Mouse (Mus musculus) telencephalon, adult 2 months (tissue): ENCODE data around the gene Noct.

Experiments
- DNase-seq: peaks from one replicate; pipeline ENCODE4 v3.0.0-alpha.2; 2011; ENCODE audit warnings: low read depth, low spot score

The Noct gene

DNA sequence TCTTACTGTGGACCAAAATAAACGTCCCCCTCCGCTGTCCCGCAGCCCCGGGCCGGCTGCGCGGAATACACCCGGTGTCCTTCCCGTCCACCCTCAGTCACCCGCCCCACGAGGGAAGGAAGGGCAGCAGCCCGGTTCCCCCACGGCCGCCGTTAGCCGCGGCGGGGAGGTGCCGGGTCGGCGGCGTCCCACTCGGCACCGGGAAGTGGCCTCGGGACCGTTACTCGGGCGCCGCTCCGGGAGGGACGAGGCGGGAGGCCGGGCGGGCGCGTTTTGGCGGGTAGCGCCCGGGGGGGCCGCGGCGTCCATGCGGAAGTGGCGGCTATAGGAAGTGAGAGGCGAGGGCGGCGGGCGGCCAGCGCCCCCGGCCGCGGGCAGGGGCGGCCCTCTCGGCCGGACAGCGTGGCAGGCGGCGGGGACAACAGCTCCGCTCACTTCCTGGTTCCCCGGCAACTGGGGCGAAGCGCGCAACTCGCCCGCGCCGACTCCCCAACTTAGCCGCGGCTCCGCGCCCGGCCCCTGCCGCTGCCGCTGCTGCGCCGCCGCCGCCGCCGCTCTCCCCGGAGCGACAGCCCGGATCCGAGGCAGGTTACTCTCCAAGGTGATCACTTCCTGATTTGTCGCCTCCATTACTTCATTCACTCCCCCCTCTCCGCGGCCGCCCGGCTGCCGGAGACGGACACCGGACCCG is 52.3 kb downstream of the Noct start:
- peak; percentile 21 for DNase-seq

DNA sequence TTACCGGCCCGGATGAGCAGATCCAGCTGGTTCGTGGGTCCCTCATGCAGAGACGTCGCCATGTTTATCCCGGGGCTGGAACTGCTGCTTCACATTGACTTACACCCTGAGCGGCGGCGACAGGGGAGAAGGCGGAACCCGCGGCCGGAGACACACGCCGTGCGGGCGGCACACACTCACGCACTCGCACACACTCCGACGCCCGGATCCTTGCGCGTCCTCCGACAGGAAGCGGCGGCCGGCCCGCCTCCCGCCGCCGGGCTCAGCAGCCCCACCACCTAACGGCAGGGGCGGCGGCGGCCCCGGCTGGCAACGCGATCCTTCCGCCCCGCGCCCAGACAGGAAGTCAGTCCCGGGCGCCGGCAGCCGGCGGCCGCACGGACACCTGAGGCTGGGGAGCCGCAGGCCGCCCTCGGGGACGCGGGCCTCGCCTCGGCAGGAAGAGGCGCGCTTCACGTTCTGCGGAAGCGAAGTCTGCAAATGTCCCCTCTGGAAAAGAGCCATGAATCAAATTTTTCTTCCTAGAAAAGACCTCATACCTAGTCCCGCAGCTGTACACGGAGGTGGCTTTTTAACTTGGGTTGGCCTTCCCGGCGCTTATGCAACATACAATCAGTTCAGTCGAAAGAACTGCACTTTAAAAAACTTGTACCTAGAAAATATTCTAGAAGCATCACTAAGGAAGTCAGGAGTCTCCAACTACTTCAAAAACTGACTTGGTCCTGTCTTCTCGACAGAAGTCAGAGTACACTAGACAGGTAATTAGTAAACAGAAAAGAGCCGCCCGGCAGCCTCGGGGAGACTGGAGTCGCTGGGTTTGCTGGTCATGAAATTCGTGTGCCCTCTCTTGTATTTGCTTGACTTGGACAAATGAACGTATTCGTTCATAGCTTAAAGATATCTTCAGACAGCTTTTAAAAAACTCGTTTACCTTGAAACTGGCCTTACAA is 53.2 kb downstream of the Noct start:
- peak; percentile 75 for DNase-seq

DNA sequence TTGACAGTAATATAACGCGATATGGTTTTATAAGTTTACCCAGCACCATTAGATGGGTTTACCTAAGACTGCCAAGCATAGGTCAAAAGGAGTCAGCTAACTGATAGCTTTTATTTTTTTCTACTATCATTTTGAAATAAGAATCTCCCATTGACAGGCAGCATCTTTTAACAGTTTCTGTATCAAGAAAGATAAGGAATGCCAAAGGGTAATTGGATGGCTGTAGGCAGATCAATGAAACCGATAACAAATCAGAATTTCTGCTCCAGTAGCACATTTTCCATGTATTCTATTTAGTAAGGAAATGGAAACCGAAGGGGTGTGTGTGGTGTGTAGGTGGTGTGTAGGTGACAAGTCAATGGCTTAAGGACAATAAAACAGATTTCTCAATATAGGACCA is 54.2 kb downstream of the Noct start:
- no peak for DNase-seq

DNA sequence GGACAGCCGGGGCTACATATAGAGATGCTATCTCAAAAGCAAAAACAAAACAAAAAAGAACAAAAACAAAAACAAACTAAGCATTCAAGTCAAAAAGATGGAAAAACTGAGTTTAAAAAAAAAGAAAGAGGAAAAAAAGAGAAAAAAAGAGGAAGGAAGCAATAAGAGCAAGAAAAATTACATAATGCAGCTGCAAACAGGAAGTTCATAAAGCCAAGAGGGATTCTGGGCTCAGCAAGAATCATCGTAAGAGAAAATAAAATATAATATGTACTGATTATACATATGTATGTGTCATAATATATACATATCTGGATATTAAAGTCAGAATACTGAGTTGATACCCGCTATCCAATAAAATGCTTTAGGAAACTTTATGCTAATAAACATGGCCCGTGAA is 57.5 kb downstream of the Noct start:
- no peak for DNase-seq

DNA sequence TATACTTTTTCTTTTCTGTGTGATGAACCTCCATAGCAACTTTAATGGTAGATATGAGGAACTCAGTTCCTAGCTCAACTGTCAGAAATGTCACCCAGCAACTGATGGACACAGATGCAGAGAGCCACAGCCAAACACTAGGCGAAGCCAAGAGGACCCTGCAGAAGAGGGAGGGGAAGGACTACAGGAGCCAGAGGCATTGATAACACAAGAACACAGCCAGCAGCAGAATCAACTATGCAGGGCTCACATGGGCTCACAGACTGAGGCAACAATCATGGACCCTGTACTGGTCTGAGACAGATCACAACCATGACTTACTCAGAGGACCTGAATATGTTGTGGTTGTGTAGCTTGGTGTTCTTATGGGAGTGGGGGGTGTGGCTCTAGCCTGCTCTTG is 60.1 kb downstream of the Noct start:
- DNase-seq = no peak

DNA sequence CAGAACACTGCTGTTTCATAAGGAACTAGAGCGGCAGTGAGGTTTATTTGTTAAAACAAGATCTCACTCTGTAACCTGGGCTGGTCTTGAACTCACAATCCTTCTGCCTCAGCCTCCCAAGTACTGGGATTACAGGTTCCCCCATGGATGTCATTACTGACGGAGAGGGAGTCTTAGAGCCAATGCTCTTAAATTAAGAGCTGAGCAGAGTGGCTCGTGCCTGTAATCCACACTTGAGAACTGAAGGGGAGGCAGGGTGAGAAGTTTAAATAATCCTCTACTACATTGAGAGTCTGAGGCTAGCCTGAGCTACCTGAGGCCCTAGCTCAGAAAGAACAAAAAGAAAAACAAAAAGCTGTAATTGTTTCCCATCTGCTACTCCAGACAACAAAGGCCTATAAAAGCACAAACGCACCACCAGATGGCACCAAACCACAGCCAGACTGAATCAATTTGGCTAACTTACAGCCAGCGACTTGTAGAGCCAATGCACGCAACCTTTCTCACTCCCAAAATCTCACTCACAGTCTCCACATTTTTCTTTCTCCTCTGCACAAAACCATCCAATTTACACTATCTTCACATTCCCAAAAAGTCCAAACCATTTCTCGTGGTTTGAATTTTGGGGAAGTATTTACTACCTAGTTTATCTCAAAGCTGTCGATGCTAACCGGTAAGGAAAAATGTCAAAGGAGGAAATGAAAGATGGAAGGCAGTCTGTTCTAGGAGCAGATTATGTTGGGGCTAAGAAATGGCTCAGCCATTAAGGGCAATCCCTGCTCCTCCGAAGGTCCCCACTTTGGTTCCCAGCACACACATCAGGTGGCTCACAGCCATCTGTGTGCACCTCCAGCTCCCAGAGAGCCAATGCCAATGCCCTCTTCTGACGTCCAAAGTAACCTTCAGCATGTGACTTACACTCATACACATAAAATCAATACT is 64.9 kb downstream of the Noct start:
- peak; percentile 70 for DNase-seq

DNA sequence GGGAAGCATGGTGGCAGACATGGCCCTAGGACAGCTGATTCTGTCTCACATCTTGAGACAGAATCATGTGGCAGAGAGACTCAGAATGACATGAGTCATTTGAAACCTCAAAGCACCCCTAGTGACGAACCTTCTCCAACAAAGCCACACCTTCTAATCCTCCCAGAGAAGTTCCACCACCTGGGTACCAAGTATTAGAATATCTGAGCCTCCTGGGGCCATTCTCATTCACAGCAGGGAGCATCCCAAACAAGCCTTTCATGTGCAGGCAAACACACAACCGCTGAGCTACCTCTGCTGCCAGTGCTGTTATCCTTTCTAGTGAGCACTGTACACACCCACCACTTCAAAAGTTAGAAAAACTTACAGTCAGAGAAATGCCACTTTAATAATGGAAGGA is 70.0 kb downstream of the Noct start:
- DNase-seq = no peak

DNA sequence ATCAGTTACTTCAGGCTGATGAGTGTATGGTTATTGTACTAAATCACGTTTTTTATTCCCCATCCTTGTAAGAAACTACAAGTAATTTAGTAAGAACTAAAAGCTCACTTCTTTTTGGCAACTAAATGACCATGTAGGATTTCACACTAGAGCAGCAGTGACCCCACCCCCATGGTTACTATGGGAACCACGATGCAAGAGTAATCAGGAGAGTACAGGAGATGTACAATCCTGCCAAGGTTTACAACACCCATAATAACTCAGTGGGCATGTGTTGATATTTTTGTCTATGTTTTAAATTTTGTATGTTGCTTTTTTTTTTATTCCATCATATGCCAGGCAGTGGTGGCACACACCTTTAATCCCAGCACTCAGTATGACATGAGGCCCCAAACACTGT is 71.0 kb downstream of the Noct start:
- peak; percentile 54 for DNase-seq

DNA sequence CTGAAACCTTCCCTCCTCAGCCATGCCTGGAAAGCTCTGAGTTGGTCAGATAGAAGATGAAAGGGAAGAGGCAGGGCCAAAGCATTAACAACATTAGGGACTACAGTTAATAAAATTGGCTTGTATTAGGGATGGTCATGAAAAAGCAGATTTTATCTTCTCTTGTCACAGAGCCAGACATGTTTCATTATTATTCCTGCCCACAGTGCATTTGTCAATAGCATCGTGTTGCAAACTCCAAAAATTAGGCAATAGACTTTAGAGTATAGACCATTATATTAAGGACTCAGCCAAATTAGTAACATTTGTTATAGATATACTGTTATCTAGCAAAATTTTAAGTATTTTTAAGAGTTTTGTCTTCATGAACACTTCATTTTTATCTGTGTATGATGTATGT is 72.5 kb downstream of the Noct start:
- DNase-seq = no peak
